Mouse (Mus musculus): Measurements from ENCODE around the gene Afap1. TPM values are rescaled to one million over a fixed set of nuclear protein-coding genes. Genes with fewer than 3 reads are reported as not detected.
A peak's percentile ranks its signal among the peaks of the same experiment; 100 is the strongest.

Afap1 gene
- total RNA-seq (2017) = 0.86 to 1.9 TPM (median 1.3 TPM) in 3 replicates

DNA sequence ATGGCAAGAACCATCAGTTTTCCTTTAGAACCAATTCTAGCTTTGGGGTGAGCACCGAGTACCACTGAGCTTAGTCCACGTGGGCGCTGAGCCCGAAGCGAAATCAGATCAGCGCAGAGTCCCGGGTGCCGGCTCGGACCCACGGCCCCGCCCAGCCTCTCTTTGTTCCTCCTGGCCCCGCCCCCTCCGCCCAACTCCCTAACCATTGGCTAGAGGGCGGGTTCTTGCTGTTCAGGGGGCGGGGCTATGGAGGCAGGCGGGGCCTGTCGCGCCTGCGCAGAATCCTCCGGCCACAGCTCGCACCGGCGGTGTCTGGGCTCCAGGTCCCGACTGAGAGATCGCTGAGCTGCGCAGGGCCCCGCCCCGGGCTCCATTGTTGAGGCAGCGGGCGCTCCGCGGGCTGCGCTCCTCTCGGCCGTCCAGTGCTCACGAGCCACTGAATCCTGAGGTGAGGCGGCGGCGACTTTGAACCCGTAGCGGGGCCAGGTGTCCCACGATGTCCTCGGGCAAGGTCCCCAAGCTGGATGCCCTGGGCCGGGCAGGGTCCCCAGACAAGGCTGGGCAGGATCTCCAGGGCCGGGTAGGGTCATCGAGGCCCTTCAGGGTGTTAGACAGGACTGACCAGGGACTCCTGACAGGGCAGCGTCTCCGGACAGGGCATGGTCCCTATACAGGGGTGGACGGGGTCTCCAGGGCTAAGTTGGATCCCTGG lies at the start of gene Afap1:
Gene Afap1, plus strand, starts transcription at position 227 of the 712 bp plus-strand sequence.
- ATAC-seq (replicated peaks; ENCODE audit: insufficient number of reproducible peaks, low FRiP score, low TSS enrichment, poor library complexity, severe bottlenecking) = peak; percentile 86

DNA sequence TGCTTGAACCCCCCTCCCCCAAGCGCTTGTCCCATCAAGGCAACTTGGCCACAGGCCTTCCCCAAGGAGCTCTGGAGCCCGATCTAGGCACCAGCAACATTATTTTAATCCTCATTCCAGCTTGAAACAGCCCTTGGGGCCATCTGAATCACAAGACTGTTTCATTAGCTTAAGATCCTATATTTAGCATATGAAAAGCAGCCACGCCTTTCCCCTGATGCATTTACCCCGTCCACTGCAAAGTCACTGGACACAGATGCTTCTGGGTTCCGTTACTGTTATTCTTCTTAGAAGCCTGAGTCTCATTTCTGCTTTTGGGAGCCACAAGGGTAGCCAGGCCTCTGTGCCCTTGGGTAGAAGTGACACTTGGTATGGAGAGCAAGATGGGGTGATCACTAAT lies 41.6 kb upstream of the Afap1 start:
- ATAC-seq (replicated peaks; ENCODE audit: insufficient number of reproducible peaks, low FRiP score, low TSS enrichment, poor library complexity, severe bottlenecking) = no peak

DNA sequence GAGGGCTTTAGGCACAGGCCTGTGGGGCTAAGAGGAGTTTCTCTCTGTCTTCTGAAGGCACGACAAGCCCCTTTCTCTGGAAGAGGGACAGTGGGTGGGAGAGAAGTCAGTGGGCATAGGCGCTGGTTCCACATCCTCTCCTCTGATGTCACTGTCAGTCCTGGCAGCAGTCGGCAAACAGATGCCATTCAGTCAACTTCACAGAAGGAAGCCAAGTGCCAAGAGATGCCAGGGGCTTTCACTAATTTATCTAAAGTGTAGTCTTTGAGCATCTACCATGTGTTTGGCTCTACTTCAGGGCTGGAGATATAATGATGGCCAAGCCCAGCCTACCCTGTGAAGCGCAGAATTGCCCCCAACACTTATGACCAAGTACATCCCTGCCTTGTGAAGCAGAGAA lies 39.7 kb upstream of the Afap1 start:
- no peak for ATAC-seq (replicated peaks; ENCODE audit: insufficient number of reproducible peaks, low FRiP score, low TSS enrichment, poor library complexity, severe bottlenecking)

DNA sequence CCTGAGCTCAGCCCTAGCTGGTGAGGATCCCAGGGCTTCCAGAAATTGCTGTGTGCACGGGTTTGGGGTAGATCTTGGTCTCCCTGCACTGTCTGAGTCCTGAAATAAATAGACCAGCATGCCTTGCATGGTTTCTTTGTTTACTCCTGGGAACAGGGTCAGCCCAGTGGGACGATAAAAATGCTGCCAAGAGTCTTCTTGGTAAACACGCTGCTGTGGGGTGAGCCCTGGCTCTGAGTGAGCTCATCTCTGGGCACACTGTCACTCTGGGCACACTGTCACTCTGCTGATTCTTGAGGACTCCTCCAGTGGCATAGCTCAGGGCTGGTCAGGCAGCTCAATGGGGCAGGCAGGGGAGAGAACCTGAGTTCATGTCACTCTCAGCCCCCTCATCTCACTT lies 36.9 kb upstream of the Afap1 start:
- ATAC-seq (replicated peaks; ENCODE audit: insufficient number of reproducible peaks, low FRiP score, low TSS enrichment, poor library complexity, severe bottlenecking) = no peak

DNA sequence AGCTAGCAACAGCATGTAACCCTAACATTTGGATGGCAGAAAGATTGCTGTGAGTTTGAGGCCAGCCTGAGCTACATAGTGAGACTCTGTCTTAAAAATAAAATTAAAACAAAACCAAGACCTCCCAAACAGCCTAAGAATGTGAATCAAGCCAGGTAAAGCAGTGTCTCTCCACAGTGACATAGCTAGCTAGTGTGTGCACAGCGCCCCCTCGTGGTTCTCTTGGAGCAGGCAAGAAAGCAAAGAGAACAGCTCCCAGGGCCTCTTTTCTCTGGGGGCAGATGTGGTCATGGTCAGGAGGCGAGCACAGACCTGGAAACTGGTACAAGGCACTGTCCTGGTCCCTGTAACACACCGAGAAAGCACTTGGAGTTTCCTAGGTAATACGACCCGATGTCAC lies 35.0 kb upstream of the Afap1 start:
- no peak for ATAC-seq (replicated peaks; ENCODE audit: insufficient number of reproducible peaks, low FRiP score, low TSS enrichment, poor library complexity, severe bottlenecking)

DNA sequence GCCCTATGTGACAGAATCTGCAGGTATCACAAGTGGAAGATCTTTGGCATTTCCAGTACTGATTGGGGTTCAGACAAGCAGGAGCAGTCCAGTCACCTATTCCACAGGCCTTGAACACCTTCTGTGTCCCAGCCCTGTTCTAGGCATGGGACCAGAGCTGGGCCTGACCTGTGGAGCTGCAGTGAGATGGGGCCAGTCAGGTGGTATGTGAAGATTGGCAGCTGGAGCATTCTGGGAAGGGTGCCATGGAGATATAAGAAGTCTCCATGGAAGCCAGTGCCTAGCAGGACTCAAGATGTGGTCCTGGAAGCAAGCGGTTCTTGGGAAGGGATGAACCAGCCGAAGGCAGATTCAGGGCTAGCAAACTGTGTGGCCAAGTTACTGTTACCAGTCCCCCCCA lies 31.7 kb upstream of the Afap1 start:
- no peak for ATAC-seq (replicated peaks; ENCODE audit: insufficient number of reproducible peaks, low FRiP score, low TSS enrichment, poor library complexity, severe bottlenecking)

DNA sequence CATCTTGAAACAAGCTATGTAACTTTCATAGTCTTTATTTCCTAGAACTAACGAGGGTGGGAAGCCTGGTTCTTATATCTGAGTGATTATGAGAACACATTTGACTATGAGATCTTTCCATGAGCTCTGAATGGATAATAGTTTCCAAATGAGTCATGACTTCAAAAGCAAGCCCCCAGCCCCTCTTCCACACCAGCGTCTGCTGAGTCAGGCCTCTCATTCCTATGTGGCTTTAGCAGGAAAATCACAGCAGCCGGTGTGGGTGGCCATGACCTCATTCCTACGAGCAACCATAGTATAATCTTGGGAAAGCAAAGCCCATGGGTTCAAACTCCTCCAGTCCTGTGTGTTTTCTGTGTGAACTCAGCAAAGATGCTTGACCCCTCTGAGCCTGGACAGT lies 23.1 kb upstream of the Afap1 start:
- no peak for ATAC-seq (replicated peaks; ENCODE audit: insufficient number of reproducible peaks, low FRiP score, low TSS enrichment, poor library complexity, severe bottlenecking)

DNA sequence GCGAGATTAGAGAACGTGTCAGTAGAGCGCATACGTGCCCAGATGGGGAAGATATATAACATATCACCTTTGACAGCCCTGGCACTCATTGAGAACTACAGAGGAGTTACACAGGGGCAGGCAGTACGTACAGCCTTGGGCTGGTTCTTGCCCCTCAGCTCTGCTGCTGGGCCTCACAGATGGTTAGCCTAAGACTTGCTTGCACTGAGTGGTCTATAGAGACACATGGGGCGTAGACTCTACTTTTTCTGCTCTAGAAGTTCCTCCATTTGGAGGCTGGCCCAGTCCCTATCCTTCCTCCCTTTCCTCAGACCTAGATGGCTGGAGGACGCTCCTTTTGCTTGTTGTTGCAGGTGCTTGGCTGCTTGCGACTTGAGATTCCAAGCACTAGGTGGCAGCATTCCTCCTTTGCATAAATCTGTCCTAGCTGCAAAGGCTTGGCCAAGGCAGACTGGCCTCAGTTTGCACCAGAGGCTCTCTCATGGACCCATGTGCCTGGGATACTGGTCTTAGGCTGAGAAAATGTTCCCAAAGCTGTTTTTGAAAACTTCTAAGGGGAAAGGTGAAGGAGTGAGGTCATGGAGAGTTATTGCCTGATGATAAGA lies 22.6 kb upstream of the Afap1 start:
- ATAC-seq (replicated peaks; ENCODE audit: insufficient number of reproducible peaks, low FRiP score, low TSS enrichment, poor library complexity, severe bottlenecking) = no peak

DNA sequence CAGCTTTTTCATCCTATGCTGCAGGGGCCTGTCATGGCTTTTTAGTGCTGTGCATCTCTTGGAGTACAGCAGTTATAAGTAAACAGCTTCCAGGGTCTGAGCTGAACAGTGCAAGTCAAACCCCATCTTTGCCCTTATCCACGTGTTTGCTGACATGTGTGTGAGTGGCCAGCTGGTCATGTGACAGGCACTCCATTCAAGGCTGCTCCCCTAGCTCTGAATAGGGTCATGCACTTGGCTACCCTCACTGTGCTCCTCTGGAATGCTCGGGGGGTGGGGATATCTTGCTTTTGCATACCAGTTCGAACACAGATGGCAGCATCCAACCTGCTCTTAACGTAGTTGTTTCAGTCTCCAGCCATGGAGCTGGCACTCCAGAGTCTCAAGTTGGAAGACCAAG lies 19.7 kb upstream of the Afap1 start:
- ATAC-seq (replicated peaks; ENCODE audit: insufficient number of reproducible peaks, low FRiP score, low TSS enrichment, poor library complexity, severe bottlenecking) = no peak

DNA sequence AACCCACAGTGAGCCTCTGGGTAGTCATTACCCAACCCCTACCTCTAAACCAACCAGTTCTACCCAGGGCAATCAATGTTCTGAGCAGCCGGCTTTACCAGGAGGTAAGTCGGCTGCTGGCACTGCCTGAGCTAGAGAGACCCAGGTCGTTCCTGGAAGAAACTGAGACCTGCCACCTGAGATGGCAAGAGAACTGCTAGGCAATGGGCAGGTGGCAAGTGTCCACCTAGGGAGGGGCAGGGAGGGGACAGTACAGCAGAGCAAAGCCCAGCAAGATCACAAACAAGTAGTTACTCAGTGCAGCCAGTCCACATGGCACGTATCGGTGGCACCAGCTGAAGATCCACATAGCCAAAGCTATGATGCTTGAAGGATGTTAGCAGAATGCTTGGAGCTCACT lies 16.9 kb upstream of the Afap1 start:
- no peak for ATAC-seq (replicated peaks; ENCODE audit: insufficient number of reproducible peaks, low FRiP score, low TSS enrichment, poor library complexity, severe bottlenecking)

DNA sequence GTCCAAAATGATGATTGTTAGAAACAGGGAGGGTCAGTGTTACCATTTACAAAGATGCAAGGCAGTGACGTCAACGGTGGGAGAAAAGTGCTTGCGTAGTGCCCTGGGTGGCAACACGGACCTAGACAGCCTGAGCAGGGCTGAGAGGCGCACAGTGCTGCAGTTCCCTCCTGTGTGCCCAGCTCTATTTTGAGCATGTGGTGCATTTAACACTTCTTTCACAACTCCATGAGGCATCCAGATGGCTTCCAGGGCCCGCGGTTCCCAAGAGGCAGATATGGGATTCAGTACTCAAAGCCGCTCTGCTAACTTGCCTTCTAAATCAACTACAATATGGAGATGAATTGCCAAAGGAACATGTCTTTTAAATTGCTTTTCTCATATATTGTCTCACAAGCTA lies 13.9 kb upstream of the Afap1 start:
- no peak for ATAC-seq (replicated peaks; ENCODE audit: insufficient number of reproducible peaks, low FRiP score, low TSS enrichment, poor library complexity, severe bottlenecking)

DNA sequence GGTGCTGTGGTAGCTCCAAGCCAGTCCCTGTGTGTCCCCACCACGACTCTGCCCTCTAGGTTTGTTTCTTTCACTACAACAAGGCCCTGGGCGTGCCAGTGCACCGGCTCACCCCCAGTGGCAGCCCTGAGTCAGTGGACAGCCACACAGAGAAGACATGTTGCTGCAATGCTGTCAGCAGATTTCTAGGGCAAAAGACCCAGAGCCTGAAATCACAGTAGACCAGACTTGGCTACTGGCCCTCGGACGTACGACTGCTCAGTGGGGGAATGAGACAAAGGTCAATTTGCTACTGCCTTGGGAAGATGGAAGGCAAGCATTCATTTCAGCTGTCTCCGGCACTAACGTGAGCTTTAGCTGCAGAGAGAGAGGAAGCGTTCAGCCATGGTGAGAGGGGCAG lies 10.7 kb upstream of the Afap1 start:
- ATAC-seq (replicated peaks; ENCODE audit: insufficient number of reproducible peaks, low FRiP score, low TSS enrichment, poor library complexity, severe bottlenecking) = no peak

DNA sequence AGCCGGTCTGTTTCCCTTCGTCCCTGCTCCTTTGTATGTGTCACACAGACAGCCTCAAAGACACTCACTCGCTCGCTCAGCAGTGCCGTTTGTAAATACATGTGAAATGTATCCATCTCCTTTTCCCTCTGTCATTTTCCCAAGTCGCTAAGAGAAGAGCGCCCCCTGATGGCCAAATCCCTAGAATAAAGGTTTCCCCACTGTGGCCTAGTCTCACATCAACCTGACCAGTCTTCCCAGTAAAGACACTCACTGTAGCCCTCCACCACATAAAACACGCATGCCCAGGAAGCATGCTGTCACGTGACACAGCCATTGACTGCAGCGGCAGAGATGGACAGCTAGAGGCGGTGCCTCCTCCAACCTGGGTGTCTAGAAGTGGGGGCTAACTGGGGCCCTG lies 8.9 kb upstream of the Afap1 start:
- no peak for ATAC-seq (replicated peaks; ENCODE audit: insufficient number of reproducible peaks, low FRiP score, low TSS enrichment, poor library complexity, severe bottlenecking)

DNA sequence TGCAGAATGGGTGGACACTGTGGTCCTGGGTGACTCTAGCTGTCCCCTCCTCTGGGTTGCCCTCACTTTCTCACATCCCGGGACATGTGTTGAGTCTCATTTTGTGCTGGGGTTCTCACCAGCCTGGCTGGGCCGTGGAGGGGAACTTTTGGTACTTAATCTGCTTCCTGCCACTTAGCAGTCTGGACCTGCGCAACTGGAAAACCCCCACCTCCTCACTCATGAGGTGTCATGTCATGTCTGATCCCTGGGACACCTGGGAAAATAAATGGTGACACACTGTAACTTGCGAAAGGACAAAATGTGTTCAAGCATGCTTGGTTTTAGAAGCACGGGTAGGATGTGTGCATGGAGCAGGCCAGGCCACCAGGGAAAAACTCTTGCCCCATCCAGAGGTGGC lies 8.4 kb upstream of the Afap1 start:
- ATAC-seq (replicated peaks; ENCODE audit: insufficient number of reproducible peaks, low FRiP score, low TSS enrichment, poor library complexity, severe bottlenecking) = no peak

DNA sequence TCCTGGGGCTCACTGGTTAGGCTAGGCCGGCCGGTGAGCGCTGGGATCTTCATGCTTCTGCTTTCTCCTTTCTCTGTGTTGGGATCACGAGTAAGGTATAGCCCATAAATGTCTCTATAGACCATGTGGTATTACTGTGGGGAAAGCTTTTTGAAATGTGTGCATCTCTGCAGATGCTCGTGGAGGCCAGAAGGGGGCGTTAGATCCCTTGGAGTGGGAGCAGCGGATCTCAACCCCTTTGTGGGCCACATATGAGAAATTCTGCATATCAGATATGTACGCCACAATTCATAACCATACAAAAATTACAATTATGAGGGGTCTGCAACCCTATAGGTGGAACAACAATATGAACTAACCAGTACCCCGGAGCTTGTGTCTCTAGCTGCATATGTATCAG lies 4.2 kb upstream of the Afap1 start:
- ATAC-seq (replicated peaks; ENCODE audit: insufficient number of reproducible peaks, low FRiP score, low TSS enrichment, poor library complexity, severe bottlenecking) = no peak

DNA sequence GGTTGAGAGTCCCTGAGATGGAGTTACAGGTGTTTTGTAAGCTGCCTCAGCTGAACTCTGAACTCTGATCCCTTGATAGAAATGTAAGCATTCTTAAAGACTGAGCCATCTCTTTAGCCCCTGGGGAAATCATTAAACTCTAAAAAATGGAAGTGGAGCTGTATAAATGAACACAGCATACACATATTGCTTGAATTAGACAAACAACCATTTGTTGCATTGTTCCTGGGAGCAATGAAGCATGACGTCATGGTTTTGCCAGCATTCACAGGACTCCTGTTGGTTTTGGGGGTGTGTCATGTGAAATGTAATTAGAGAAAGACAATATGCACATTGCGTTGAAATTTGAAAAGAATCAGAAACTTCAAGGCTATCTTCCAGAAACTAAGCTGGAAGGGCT lies 3.5 kb upstream of the Afap1 start:
- no peak for ATAC-seq (replicated peaks; ENCODE audit: insufficient number of reproducible peaks, low FRiP score, low TSS enrichment, poor library complexity, severe bottlenecking)

DNA sequence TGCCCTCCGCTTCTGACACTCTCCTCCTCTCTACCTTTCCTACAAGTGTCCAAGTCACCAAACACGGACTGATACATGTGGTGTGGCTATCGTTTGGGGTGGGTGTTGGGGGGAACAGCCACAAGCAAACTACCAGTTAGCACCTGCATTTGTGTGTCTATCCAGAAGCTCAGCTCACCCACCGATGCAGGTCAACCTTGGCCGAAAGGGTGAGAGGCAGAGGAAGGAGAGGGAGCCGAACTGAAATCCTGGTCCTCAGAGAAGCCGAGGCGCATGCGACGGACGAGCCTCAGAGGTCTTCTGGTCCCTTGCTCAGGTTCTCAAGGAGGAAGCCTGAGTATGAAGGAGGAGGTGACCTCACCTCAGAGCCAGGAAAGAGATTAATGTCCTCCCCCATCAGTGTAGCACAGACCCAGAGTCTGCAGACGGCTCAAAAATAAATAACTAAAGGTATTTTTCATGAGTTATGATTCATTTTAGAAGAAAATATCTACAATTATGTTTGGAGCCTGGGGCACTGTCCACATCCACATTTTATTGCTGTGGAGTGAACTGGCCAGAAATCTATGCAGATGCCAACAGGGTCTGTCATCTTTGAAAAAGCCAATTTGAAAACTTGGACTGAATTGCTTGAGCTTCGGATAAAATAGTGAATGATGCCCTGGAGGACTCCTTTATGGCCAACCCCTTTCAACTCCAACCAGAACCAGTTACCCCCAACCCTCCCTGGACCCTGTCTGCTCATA lies 2.0 kb upstream of the Afap1 start:
- no peak for ATAC-seq (replicated peaks; ENCODE audit: insufficient number of reproducible peaks, low FRiP score, low TSS enrichment, poor library complexity, severe bottlenecking)

DNA sequence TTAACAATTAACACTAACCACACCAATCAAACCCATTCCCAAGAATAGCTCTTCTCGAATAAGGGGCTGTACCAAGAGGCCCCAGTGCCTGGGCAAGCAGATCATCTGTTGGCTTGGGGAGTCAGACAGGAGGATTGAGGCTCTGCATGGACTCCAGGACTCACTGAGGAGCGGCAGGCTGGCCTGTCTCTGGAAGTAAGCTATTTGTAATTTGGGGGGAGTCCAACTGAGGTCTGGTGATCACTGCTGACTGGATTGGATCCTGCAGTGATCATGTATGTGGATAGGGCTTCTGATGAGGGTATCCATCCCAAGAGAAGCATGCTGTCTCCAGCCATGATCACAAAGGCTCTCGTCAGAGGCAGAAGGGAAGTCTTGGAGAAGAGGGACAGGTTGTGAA lies 756 bp upstream of the Afap1 start:
- ATAC-seq (replicated peaks; ENCODE audit: insufficient number of reproducible peaks, low FRiP score, low TSS enrichment, poor library complexity, severe bottlenecking) = no peak

DNA sequence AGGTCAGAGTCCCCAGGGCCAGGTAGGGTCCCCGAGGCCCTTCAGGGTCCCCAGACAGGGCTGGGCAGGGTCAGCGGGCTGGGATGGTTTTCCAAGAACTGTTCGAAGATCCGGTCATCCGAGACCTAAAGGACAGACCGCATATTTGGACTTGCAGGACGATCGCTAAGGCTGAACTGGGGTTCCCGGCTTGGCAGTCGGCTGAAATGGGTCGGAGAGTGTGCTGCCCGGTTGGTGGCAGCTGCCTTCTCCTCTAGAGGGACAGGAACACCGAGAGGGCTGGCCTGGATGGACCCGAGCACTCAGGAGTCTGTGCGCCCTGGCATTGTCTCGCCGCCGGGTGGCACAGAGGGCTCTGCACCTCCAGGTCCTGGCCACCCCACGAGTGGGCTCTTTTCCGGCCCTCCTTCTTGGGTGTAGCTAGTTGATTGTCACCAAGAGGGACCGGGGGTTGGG lies 714 bp downstream of the Afap1 start:
- ATAC-seq (replicated peaks; ENCODE audit: insufficient number of reproducible peaks, low FRiP score, low TSS enrichment, poor library complexity, severe bottlenecking) = 0 out of 2 replicates have a peak, but pooled peaks have one; percentile 19
